Mouse (Mus musculus) MN1 (cell line): Measurements from ENCODE around the gene Zfp839.

Source experiments
- DNase-seq: peaks from one replicate; pipeline ENCODE4 v3.0.0-alpha.2; 2016; ENCODE audit warnings: low spot score

Zfp839 gene

DNA sequence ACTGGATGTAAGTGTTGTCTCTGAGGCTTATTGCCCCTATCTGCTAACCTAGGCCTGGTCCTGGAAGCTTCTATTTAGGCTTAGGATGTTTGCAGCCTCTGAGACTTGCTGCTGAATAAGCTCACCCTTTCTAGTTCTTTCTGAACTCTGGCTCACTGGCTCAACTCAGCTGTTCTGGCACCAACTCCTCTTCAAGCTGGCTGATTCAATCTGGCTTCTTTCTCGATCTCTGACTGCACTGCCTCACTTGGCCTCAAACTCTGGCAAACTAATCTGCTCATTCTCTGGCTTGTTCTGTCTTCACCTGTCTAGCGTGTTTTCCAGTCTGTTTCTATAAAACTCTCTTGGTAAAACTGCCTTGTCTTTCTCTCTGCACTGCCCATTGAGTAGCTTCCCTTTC, 25.3 kb downstream of the Zfp839 start:
- no peak for DNase-seq

DNA sequence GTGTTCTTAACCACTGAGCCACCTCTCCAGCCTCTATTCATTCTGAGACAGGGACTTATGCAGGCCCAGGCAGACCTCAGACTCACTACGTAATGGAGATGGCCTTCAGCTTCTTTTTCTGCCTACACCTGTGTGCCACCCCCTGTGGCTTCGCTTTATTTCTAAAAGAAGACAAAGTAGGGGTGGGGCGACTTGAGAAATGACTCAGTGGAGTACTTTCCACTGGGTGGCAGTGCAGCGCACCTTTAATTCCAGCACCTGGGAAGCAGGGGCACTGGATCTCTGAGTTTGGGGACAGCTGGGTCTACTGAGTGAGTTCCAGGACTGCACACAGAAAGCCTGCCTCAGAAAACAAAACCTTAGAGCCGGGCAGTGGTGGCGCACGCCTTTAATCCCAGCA, 32.2 kb downstream of the Zfp839 start:
- no peak for DNase-seq

GRCm38 (mm10) chr12:110885251-110885650, 35.2 kb downstream of the Zfp839 start:
- no peak for DNase-seq

DNA sequence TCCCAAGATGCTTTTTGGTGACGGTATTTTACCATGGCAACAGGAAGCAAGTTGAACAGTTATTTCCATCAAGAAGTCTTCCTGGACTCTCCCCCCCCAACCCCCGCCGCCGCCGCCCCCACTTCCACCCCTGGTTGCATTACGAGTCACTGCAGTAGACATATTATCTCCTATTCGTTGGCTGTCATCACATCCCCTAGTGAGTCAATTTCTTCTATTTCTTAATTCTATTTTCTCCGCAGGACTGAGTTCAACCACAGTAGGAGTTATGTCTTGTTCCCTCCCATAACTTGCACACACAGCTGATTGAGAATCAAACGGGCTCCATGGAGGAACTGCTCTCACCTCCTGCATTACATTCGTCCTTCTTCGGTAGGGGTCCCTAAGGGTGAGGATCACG, 38.1 kb downstream of the Zfp839 start:
- no peak for DNase-seq

DNA sequence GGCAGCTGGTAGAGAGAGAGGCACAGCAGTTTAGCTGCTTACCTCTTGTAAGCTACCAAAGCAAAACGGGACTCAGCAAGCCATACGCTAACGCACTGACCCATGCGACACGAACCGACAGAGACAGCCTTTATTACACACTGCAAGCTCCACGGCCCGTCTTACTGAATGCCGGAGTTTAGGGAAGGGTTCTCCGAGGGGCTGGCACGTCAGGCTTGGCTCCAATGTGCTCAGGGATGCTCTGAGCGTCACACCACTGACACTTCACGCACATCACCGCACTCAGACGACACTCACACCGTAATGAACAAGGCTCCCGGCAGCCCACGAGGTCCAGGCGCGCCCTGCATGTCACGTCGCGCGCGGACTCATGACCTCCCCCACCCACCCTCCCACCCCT, 38.6 kb downstream of the Zfp839 start:
- peak; percentile 13 for DNase-seq

DNA sequence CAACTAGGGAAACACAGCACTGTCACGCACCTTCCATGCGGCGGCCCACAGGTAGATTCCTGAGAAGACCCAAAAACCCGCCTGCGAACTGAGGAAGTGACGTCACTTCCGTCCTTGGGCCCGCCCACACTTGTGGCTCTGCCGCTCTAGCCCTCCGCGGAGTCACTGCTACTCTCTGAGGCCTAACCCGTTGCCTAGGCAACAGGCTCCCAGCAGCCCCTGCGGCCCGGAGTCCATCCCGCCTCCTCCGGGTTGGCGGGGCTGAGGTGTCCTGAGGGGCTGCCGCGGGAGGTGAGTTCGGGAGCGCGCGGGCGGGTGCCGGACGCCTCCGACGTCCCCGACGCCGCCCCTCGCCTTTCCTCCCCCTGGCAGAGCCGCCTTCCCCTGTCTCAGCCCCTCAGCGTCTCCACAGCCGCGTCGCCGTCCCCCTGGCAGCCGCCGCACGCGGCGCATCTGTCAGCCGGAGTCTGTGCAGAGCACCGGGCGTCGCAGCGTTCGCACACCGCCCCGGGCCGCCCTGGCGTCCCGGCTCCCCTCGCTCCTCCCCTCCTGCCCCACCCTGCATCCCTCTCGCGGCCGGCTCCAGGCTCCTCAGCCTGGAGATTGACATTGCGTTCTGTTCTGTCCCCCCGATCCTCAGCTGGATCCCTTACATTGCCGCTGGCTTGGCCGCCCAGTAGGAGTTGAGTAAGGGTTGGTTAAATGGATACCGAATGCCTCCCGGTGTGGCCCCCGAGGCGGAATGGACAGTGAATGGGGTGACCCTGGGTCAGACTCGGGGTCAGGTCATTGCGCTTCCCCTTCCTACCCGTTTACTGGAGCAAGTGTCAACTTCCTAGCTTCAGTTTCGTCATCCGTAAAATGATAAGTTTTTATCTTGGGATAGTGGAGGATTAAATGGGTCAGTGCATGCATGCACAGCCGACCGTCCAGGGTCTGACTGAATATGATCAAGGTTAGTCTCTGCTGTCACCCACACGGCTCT, 39.3 kb downstream of the Zfp839 start, which contains the start of the genes Cinp and Tecpr2:
Gene Cinp, minus strand, starts transcription at position 110 of the 985 bp plus-strand sequence.
Gene Tecpr2, plus strand, starts transcription at position 229 of the 985 bp plus-strand sequence.
- peak; percentile 95 for DNase-seq

DNA sequence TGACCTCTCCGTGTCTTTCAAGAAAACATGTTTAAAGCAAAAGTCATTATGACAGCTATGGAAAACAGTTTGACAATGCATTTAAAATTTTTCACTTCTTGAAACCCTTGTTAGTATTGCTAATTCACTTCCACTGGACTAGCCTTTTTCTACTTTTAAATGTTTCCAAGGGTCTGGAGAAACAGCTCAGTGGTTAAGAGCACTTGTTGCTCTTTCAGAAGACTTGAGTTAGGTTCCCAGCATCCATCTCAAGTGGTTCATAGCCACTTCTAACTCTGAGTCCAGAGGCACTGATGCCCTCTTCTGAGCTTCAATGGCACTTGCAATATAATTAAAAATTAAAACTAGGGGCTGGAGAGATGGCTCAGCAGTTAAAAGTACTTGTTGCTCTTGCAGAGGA, 41.8 kb downstream of the Zfp839 start:
- DNase-seq, result no peak

DNA sequence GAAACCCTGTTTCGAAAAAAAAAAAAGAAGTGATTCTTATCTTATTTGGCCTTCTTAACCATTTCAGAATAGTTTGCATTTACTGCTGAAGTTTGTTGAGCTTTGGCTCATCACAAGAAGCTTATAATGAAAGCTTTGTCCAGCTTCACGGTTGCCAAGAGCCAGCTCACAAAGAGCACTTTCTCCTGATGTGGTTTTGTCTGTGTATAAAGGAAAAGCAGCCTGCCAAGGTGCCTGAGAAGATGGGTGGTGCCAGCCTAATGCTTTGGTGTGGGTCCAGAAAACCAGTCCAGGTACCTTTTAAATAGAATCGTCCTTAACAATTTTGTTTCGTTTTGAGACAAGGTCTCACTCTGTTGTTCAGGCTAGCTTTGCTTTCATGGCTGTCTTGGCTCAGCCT, 52.1 kb downstream of the Zfp839 start:
- no peak for DNase-seq

GRCm38 (mm10) chr12:110903536-110903935, 53.5 kb downstream of the Zfp839 start:
- no peak for DNase-seq

GRCm38 (mm10) chr12:110907845-110908244, 57.8 kb downstream of the Zfp839 start:
- DNase-seq, result no peak

DNA sequence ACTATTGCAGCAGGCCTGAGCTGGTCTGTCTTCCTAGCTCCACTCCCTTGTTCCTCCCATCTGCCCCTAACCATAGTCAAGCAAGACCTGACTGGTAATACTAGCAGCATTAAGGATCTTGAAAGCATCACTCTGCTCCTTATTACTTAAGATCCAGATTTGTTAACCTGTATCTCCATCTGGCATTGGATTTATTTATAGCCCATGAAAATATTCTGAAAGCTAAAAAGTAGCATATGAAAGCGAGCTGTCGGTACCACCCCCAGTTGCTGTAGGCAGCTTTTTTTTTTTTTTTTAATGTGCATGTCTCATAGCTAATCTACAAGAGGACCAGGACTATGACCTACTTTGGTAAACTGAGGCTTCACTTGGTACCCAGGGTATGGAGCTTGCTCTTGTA, 59.9 kb downstream of the Zfp839 start:
- DNase-seq, result no peak

GRCm38 (mm10) chr12:110915761-110916160, 65.7 kb downstream of the Zfp839 start:
- no peak for DNase-seq
